Mouse (Mus musculus): ENCODE results near the gene Spem1. TPM values are rescaled to one million over a fixed set of nuclear protein-coding genes. Genes with fewer than 3 reads are reported as not detected.
A peak's percentile ranks its signal among the peaks of the same experiment; 100 is the strongest.

Gene Spem1
- total and polyA plus RNA-seq, 2 experiments from 2014 or later: 0.50 to 0.62 TPM

GRCm38 (mm10) chr11:69836703-69837576 is 15.0 kb upstream of the Spem1 start:
- 1% methylated on average over 46 of the region's 52 CpGs for WGBS
- peak overlapping the region; percentile 95 for H3K4me2 ChIP-seq (ENCODE audit: low read depth)
- H3K27me3 ChIP-seq (ENCODE audit: insufficient read depth, low read length): no peaks in the 10 kb centered on the region
- peaks cover 17% of the 10 kb centered on the region for H3K36me3 ChIP-seq (ENCODE audit: insufficient read depth)
- no peak for TF ChIP-seq CTCF (IDR thresholded peaks at IDR 0.05; ENCODE audit: low read depth)
- peak overlapping the region; percentile 87 for H3K4me3 ChIP-seq (ENCODE audit: low read depth, low read length)
- DNase-seq: peak; percentile 70
- H3K9me3 ChIP-seq (ENCODE audit: low read length): no peaks in the 10 kb centered on the region
- H3K27ac ChIP-seq (ENCODE audit: low read depth, low read length): peak overlapping the region; percentile 97
- no peak for ATAC-seq
- peaks cover 22% of the 10 kb centered on the region for H3K4me1 ChIP-seq (ENCODE audit: insufficient read depth)
- H3K9ac ChIP-seq: peak overlapping the region; percentile 96

- peak overlapping the region; percentile 96 for H3K9ac ChIP-seq
- peak overlapping the region; percentile 95 for H3K4me2 ChIP-seq (ENCODE audit: low read depth)
- peak overlapping the region; percentile 97 for H3K27ac ChIP-seq (ENCODE audit: low read depth, low read length)
- peak overlapping the region; percentile 87 for H3K4me3 ChIP-seq (ENCODE audit: low read depth, low read length)
- DNase-seq (no peak), ATAC-seq (no peak)
- WGBS: 2% methylated on average over 4 of the region's 4 CpGs
- H3K27me3 ChIP-seq (ENCODE audit: insufficient read depth, low read length): no peaks in the 10 kb centered on the region
- no peak for TF ChIP-seq CTCF (IDR thresholded peaks at IDR 0.05; ENCODE audit: low read depth)
- H3K36me3 ChIP-seq (ENCODE audit: insufficient read depth): peaks cover 22% of the 10 kb centered on the region
- H3K9me3 ChIP-seq (ENCODE audit: low read length): no peaks in the 10 kb centered on the region
- peaks cover 22% of the 10 kb centered on the region for H3K4me1 ChIP-seq (ENCODE audit: insufficient read depth)
These were observed 14.0 kb upstream of the Spem1 start for GRCm38 (mm10) chr11:69835966-69836335.

GRCm38 (mm10) chr11:69835326-69835965 is 13.5 kb upstream of the Spem1 start:
- H3K36me3 ChIP-seq (ENCODE audit: insufficient read depth): peaks cover 27% of the 10 kb centered on the region
- H3K27ac ChIP-seq (ENCODE audit: low read depth, low read length): peak overlapping the region; percentile 97
- ATAC-seq (no peak), DNase-seq (no peak)
- 6% methylated on average over 9 of the region's 9 CpGs for WGBS
- H3K27me3 ChIP-seq (ENCODE audit: insufficient read depth, low read length): no peaks in the 10 kb centered on the region
- peaks cover 22% of the 10 kb centered on the region for H3K4me1 ChIP-seq (ENCODE audit: insufficient read depth)
- H3K4me2 ChIP-seq (ENCODE audit: low read depth): peak overlapping the region; percentile 95
- no peaks in the 10 kb centered on the region for H3K9me3 ChIP-seq (ENCODE audit: low read length)
- TF ChIP-seq CTCF (IDR thresholded peaks at IDR 0.05; ENCODE audit: low read depth): no peak
- H3K9ac ChIP-seq: peak overlapping the region; percentile 96
- peak overlapping the region; percentile 87 for H3K4me3 ChIP-seq (ENCODE audit: low read depth, low read length)

- Histone ChIP-seq H3K9me3 (ENCODE audit: low read length) (no peaks in the 10 kb centered on the region), H3K36me3 (ENCODE audit: insufficient read depth) (peaks cover 33% of the 10 kb centered on the region), H3K9ac (peak overlapping the region; percentile 96), H3K27me3 (ENCODE audit: insufficient read depth, low read length) (no peaks in the 10 kb centered on the region), H3K27ac (ENCODE audit: low read depth, low read length) (peak overlapping the region; percentile 62), H3K4me3 (ENCODE audit: low read depth, low read length) (peak overlapping the region; percentile 87), H3K4me1 (ENCODE audit: insufficient read depth) (peaks cover 18% of the 10 kb centered on the region), H3K4me2 (ENCODE audit: low read depth) (peak overlapping the region; percentile 95)
- DNase-seq (peak; percentile 47), ATAC-seq (no peak)
- WGBS: 5% methylated on average over 39 of the region's 48 CpGs
- TF ChIP-seq CTCF (IDR thresholded peaks at IDR 0.05; ENCODE audit: low read depth): no peak
These were observed 12.1 kb upstream of the Spem1 start for GRCm38 (mm10) chr11:69834001-69834549.

DNA sequence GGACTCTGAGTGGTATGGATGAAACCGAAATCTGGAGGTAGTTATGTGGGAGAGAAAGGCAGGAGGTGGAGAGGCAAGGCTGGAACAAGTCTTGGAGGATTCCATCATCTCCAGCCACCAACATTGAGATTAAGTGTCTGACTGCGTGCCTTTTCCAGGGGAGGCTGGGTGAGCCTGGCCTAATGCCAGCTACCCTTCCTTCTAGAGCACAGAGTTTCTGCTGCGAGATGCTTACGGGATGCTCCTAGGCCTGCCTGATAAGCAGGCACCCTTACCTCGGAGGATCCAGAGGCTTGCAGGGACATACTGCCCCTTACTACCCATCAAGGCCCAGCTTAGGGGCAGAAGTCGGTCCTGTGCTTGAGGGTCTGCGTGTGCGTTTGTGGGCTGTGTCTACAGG is 11.6 kb upstream of the Spem1 start:
- Histone ChIP-seq H3K27ac (ENCODE audit: low read depth, low read length) (0 out of 2 replicates have a peak overlapping the region, but pooled peaks have one; percentile 62), H3K9me3 (ENCODE audit: low read length) (no peaks in the 10 kb centered on the region), H3K36me3 (ENCODE audit: insufficient read depth) (peaks cover 38% of the 10 kb centered on the region), H3K27me3 (ENCODE audit: insufficient read depth, low read length) (no peaks in the 10 kb centered on the region), H3K4me3 (ENCODE audit: low read depth, low read length) (peak overlapping the region; percentile 87), H3K4me1 (ENCODE audit: insufficient read depth) (peaks cover 14% of the 10 kb centered on the region), H3K4me2 (ENCODE audit: low read depth) (peak overlapping the region; percentile 95), H3K9ac (peak overlapping the region; percentile 96)
- DNase-seq: no peak
- WGBS: 47% methylated on average over 8 of the region's 8 CpGs
- ATAC-seq: no peak
- TF ChIP-seq CTCF (IDR thresholded peaks at IDR 0.05; ENCODE audit: low read depth): no peak

DNA sequence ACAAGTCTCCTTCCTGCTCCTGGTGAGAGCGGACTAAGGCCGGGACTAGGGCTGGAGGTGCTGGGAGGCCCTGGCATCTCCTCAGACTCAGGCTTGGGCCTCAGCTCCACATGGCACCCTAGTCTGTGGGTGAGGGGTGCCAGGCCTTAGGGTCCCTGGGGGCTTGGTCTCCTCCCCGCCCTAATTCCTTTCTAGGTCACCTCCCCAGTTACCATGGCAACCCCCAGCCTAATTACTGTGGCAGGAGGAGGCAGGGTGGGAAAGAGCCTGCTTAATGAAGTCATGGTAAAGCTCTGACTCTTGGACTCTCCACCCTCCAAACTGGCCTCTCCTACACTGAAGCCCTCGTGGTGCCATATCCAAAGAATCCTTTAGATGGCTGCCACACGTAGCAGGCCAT is 6.9 kb upstream of the Spem1 start:
- H3K27ac ChIP-seq (ENCODE audit: low read depth, low read length): no peak overlapping the region
- TF ChIP-seq CTCF (IDR thresholded peaks at IDR 0.05; ENCODE audit: low read depth): no peak
- WGBS: 53% methylated on average over 5 of the region's 5 CpGs
- DNase-seq (no peak), ATAC-seq (no peak)
- no peaks in the 10 kb centered on the region for H3K27me3 ChIP-seq (ENCODE audit: insufficient read depth, low read length)
- no peak overlapping the region for H3K4me3 ChIP-seq (ENCODE audit: low read depth, low read length)
- no peak overlapping the region for H3K4me2 ChIP-seq (ENCODE audit: low read depth)
- peaks cover 86% of the 10 kb centered on the region for H3K36me3 ChIP-seq (ENCODE audit: insufficient read depth)
- no peak overlapping the region for H3K9ac ChIP-seq
- no peaks in the 10 kb centered on the region for H3K9me3 ChIP-seq (ENCODE audit: low read length)
- H3K4me1 ChIP-seq (ENCODE audit: insufficient read depth): peaks cover 3% of the 10 kb centered on the region

- no peaks in the 10 kb centered on the region for H3K27me3 ChIP-seq (ENCODE audit: insufficient read depth, low read length)
- TF ChIP-seq CTCF (IDR thresholded peaks at IDR 0.05; ENCODE audit: low read depth): no peak
- H3K27ac ChIP-seq (ENCODE audit: low read depth, low read length): no peak overlapping the region
- no peaks in the 10 kb centered on the region for H3K4me1 ChIP-seq (ENCODE audit: insufficient read depth)
- no peak overlapping the region for H3K4me2 ChIP-seq (ENCODE audit: low read depth)
- H3K9me3 ChIP-seq (ENCODE audit: low read length): no peaks in the 10 kb centered on the region
- 70% methylated on average over 2 of the region's 2 CpGs for WGBS
- DNase-seq: no peak
- H3K36me3 ChIP-seq (ENCODE audit: insufficient read depth): peaks cover 49% of the 10 kb centered on the region
- no peak for ATAC-seq
- no peak overlapping the region for H3K4me3 ChIP-seq (ENCODE audit: low read depth, low read length)
- no peak overlapping the region for H3K9ac ChIP-seq
These were observed 1.5 kb upstream of the Spem1 start for GRCm38 (mm10) chr11:69823456-69823855.
